Mouse (Mus musculus) heart, embryonic 14.5 days (tissue): Measurements from ENCODE around the gene Mamdc2. TPM values are rescaled to one million over a fixed set of nuclear protein-coding genes. Genes with fewer than 3 reads are reported as not detected.

Experiments used
- ATAC-seq: fragments of 200-750 bp; cut with Nextera tagmentation; 2 replicates; pipeline ENCODE4 v1.8.0; 2017; ENCODE audit warnings: low read depth, moderate TSS enrichment; ENCODE audit not compliant: insufficient number of reproducible peaks, insufficient read depth, low FRiP score
- H3K27ac ChIP-seq, 2 experiments: fragments of 200-500 bp in 1 of 2; fragments of 300-500 bp in 1 of 2; sonication (generic) in 1 of 2; replicated peaks in 1 of 2; 2 replicates each; pipeline ENCODE4 v1.5.1; 2012 to 2014; ENCODE audit warnings: low read depth in 2 of 2, low read length in 2 of 2, control low read depth in 1 of 2, mild to moderate bottlenecking in 1 of 2, mixed read lengths in 1 of 2; ENCODE audit not compliant: control insufficient read depth in 1 of 2, insufficient read depth in 1 of 2
- H3K27me3 ChIP-seq: fragments of 300-500 bp; sonication (generic); 2 replicates; pipeline ENCODE4 v1.6.1; 2014; ENCODE audit warnings: mild to moderate bottlenecking, low read length, control low read depth; ENCODE audit not compliant: control insufficient read depth, insufficient read depth
- H3K36me3 ChIP-seq: fragments of 300-500 bp; sonication (generic); 2 replicates; pipeline ENCODE4 v1.6.1; 2014; ENCODE audit warnings: mild to moderate bottlenecking, control low read depth, low read length, mixed read lengths; ENCODE audit not compliant: control insufficient read depth, insufficient read depth
- H3K4me1 ChIP-seq, 2 experiments: fragments of 200-500 bp in 1 of 2; fragments of 300-500 bp in 1 of 2; sonication (generic) in 1 of 2; 2 replicates each; pipeline ENCODE4 v1.6.1; 2012 to 2014; ENCODE audit warnings: low read length in 2 of 2, control low read depth in 1 of 2, mixed read lengths in 1 of 2; ENCODE audit not compliant: control insufficient read depth in 2 of 2, insufficient read depth in 2 of 2
- H3K4me2 ChIP-seq: fragments of 300-500 bp; sonication (generic); 2 replicates; pipeline ENCODE4 v1.6.1; 2014; ENCODE audit warnings: mild to moderate bottlenecking, low read length
- H3K4me3 ChIP-seq, 2 experiments: fragments of 200-500 bp in 1 of 2; fragments of 300-500 bp in 1 of 2; sonication (generic) in 1 of 2; 2 replicates each; pipeline ENCODE4 v1.5.1; 2012 to 2014; ENCODE audit warnings: low read length in 2 of 2, mild to moderate bottlenecking in 2 of 2, control low read depth in 1 of 2, low read depth in 1 of 2, moderate library complexity in 1 of 2; ENCODE audit not compliant: control insufficient read depth in 1 of 2, insufficient read depth in 1 of 2
- H3K9ac ChIP-seq: fragments of 300-500 bp; sonication (generic); 2 replicates; pipeline ENCODE4 v1.6.1; 2014; ENCODE audit warnings: mild to moderate bottlenecking, low read length
- H3K9me3 ChIP-seq: fragments of 300-500 bp; sonication (generic); 2 replicates; pipeline ENCODE4 v1.6.1; 2016; ENCODE audit warnings: low read length, control low read depth; ENCODE audit not compliant: control insufficient read depth
- WGBS: fragments of 180-500 bp; shearing (Covaris S2); extraction: QIAGEN DNeasy Blood & Tissue Kit; methylation state at CpG from one replicate; pipeline ENCODE4 v1.1.7; 2014; 5-methylcytosine and 5-hydroxymethylcytosine counted together
- polyA plus RNA-seq: library from polyadenylated mRNA; unstranded; fragments of >200 nt; fragmentation: Nextera tagmentation; extraction: Ambion mirVana; gene quantifications from 2 replicates; pipeline ENCODE4 v1.2.1, GENCODE M21; 2014

Mamdc2 gene
- polyA plus RNA-seq, 1 experiment from 2014 or later = 1.7 TPM

DNA sequence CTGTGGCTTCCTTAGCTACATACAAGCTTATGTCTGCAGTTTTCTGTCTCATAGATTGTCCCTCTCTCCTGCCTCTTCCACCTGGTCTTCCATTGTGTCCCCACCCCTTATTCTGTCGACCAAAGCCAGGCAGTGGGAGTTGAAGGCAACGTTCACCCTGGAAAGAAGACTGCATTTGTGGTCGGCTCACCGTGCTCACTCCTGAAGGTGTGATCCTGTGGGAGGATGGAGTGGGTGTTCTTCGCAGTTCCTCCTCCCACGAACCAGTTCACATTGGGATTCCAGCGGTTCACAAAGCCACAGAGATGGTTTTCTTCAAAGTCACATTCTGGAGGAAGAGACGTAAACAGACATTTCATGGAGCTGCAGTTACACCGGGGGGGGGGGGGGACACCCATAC is 74.5 kb downstream of the Mamdc2 start:
- H3K4me2 ChIP-seq = no peak overlapping the region

GRCm38 (mm10) chr19:23373287-23373686 is 75.0 kb downstream of the Mamdc2 start:
- H3K4me3 ChIP-seq = no peak overlapping the region
- H3K27me3 ChIP-seq = no peaks in the 10 kb centered on the region; the same call in 1 of the 2 replicates
- no peaks in the 10 kb centered on the region for H3K4me1 ChIP-seq
- WGBS = 41% methylated on average over 8 of the region's 8 CpGs
- H3K9ac ChIP-seq = no peak overlapping the region
- no peak overlapping the region for H3K27ac ChIP-seq
- no peaks in the 10 kb centered on the region for H3K36me3 ChIP-seq
- no peak overlapping the region for H3K4me2 ChIP-seq
- no peak for ATAC-seq
- no peaks in the 10 kb centered on the region for H3K9me3 ChIP-seq

More for the DNA sequence above, 74.5 kb downstream of the Mamdc2 start:
- ATAC-seq = no peak
- no peak overlapping the region for H3K9ac ChIP-seq
- no peaks in the 10 kb centered on the region for H3K36me3 ChIP-seq
- H3K27me3 ChIP-seq = no peaks in the 10 kb centered on the region; the same call in 1 of the 2 replicates
- H3K27ac ChIP-seq = no peak overlapping the region
- H3K9me3 ChIP-seq = no peaks in the 10 kb centered on the region
- H3K4me1 ChIP-seq = no peaks in the 10 kb centered on the region
- WGBS = 69% methylated on average over 9 of the region's 9 CpGs
- no peak overlapping the region for H3K4me3 ChIP-seq

DNA sequence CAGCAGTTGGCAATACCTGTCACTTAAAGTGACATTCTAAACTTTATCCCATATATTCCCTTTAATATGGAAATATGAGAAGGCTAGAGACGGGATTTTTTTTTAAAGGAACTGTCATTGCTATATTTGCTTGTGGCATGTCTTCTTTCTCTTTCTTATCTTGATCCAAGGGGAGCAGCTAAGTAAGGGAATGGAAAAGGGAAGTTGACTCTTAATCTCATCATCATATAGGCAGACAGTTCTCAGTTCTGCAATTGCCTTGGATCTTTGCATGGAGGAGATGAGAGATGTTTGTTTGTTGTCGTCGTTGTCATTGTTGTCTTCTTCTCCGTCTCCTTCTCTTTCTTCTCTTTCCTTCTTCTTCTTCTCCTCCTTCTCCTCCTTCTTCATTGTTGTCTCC is 79.0 kb downstream of the Mamdc2 start:
- Histone ChIP-seq H3K27me3 (no peaks in the 10 kb centered on the region), H3K36me3 (no peaks in the 10 kb centered on the region), H3K9ac (no peak overlapping the region), H3K4me1 (no peaks in the 10 kb centered on the region), H3K4me3 (no peak overlapping the region), H3K9me3 (no peaks in the 10 kb centered on the region), H3K4me2 (no peak overlapping the region), H3K27ac (no peak overlapping the region)
- no peak for ATAC-seq
- 78% methylated on average over 4 of the region's 4 CpGs for whole genome bisulfite sequencing

DNA sequence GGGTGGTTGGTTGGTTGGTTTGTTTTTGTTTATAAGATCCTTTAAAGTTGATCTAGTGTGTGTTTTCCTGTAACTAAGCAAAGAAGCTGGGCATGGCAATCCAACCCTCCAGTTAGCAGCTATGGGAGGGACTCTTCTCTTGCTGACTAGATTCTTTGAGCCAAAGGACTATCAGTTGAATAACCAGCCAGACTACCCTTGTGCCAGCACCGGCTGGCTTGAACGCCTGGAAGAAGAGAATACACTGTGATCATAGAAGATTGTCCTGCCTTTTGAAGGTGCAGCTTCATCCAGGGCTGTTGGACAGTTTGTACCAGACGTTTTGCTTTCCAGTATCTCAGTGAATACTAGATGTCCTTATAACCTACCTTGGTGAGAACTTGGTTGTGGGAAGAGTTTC is 86.2 kb downstream of the Mamdc2 start:
- 70% methylated on average over 3 of the region's 3 CpGs for WGBS
- Histone ChIP-seq H3K27me3 (no peaks in the 10 kb centered on the region), H3K27ac (no peak overlapping the region), H3K36me3 (no peaks in the 10 kb centered on the region), H3K9ac (no peak overlapping the region), H3K4me1 (no peaks in the 10 kb centered on the region), H3K4me3 (no peak overlapping the region), H3K4me2 (no peak overlapping the region), H3K9me3 (no peaks in the 10 kb centered on the region)
- no peak for ATAC-seq

DNA sequence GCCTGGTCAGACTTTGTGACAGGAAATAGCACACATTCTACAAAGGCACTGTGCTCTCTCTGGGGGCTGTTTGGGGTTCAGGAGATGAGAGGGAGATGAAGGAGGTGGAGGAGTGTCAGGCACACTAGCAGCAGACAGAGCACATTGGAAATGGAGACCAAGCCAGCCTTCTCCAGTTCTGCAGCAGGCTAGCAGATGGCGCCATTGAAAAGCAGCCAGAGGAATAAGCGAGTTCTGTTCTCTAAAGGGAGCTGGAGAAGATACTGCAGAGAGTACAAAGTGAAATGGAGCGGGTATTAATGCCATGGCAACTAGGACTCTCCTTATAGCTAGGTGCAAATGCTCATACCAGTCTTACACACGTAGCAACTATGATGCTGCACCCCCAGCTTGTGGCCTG is 87.1 kb downstream of the Mamdc2 start:
- ATAC-seq = no peak

GRCm38 (mm10) chr19:23360536-23360935 is 87.7 kb downstream of the Mamdc2 start:
- no peak overlapping the region for H3K4me2 ChIP-seq
- no peaks in the 10 kb centered on the region for H3K4me1 ChIP-seq
- H3K27ac ChIP-seq = no peak overlapping the region
- H3K9me3 ChIP-seq = no peaks in the 10 kb centered on the region
- 90% methylated on average over 4 of the region's 4 CpGs for WGBS
- no peaks in the 10 kb centered on the region for H3K27me3 ChIP-seq
- H3K4me3 ChIP-seq = no peak overlapping the region
- ATAC-seq = no peak
- no peak overlapping the region for H3K9ac ChIP-seq
- no peaks in the 10 kb centered on the region for H3K36me3 ChIP-seq

More for the DNA sequence above, 87.1 kb downstream of the Mamdc2 start:
- Histone ChIP-seq H3K4me2 (no peak overlapping the region), H3K36me3 (no peaks in the 10 kb centered on the region), H3K27ac (no peak overlapping the region), H3K27me3 (no peaks in the 10 kb centered on the region), H3K9ac (no peak overlapping the region), H3K4me3 (no peak overlapping the region), H3K9me3 (no peaks in the 10 kb centered on the region), H3K4me1 (no peaks in the 10 kb centered on the region)
- WGBS = 67% methylated on average over 4 of the region's 4 CpGs

GRCm38 (mm10) chr19:23357253-23357652 is 91.0 kb downstream of the Mamdc2 start:
- no peaks in the 10 kb centered on the region for H3K36me3 ChIP-seq
- no peak overlapping the region for H3K9ac ChIP-seq
- no peak for ATAC-seq
- H3K4me3 ChIP-seq = no peak overlapping the region
- no peaks in the 10 kb centered on the region for H3K9me3 ChIP-seq
- WGBS = 84% methylated on average over 5 of the region's 5 CpGs
- H3K27ac ChIP-seq = no peak overlapping the region
- peaks cover 0 to 5% of the 10 kb centered on the region in 2 experiments; a peak in 2 of 4 replicates for H3K4me1 ChIP-seq
- H3K4me2 ChIP-seq = no peak overlapping the region
- no peaks in the 10 kb centered on the region for H3K27me3 ChIP-seq

GRCm38 (mm10) chr19:23354738-23355137 is 93.5 kb downstream of the Mamdc2 start:
- no peak overlapping the region for H3K9ac ChIP-seq
- H3K27me3 ChIP-seq = no peaks in the 10 kb centered on the region
- no peaks in the 10 kb centered on the region for H3K9me3 ChIP-seq
- ATAC-seq = no peak
- H3K4me1 ChIP-seq = peaks cover 0 to 5% of the 10 kb centered on the region in 2 experiments; a peak in 2 of 4 replicates
- H3K36me3 ChIP-seq = no peaks in the 10 kb centered on the region
- no peak overlapping the region for H3K27ac ChIP-seq
- no peak overlapping the region for H3K4me2 ChIP-seq
- WGBS = 78% methylated on average over 6 of the region's 6 CpGs
- H3K4me3 ChIP-seq = no peak overlapping the region
